Mouse (Mus musculus) MEL (cell line): Measurements from ENCODE around the gene Dgkb. TPM values are rescaled to one million over a fixed set of nuclear protein-coding genes. Genes with fewer than 3 reads are reported as not detected.

Experiments used
- DNase-seq: peaks from one replicate; pipeline ENCODE4 v3.0.0; 2011; ENCODE audit warnings: low read depth, low spot score
- H3K27ac ChIP-seq: 2 replicates; pipeline ENCODE4 v1.5.1; 2012; ENCODE audit warnings: low read depth, mild to moderate bottlenecking, control low read depth, low read length, moderate library complexity; ENCODE audit not compliant: control insufficient read depth
- H3K27me3 ChIP-seq, 2 experiments: fragments of 150-350 bp in 1 of 2; sonication (generic) in 1 of 2; 2 replicates each; pipeline ENCODE4 v1.6.1; 2012; ENCODE audit warnings: low read length in 2 of 2, mild to moderate bottlenecking in 2 of 2, improper control_type of control experiment in 1 of 2, moderate library complexity in 1 of 2; ENCODE audit not compliant: insufficient read depth in 2 of 2, control insufficient read depth in 1 of 2
- H3K36me3 ChIP-seq, 2 experiments: 2 replicates each; pipeline ENCODE4 v1.6.1; 2012 to 2014; ENCODE audit warnings: low read length in 2 of 2, improper control_type of control experiment in 1 of 2, inconsistent platforms in 1 of 2, mild to moderate bottlenecking in 1 of 2; ENCODE audit not compliant: insufficient read depth in 2 of 2, control insufficient read depth in 1 of 2
- H3K4me1 ChIP-seq, 2 experiments: fragments of 150-350 bp in 1 of 2; sonication (generic) in 1 of 2; 2 replicates each; pipeline ENCODE4 v1.6.1; 2012; ENCODE audit warnings: low read length in 2 of 2, improper control_type of control experiment in 1 of 2, mild to moderate bottlenecking in 1 of 2; ENCODE audit not compliant: insufficient read depth in 2 of 2, control insufficient read depth in 1 of 2
- H3K4me3 ChIP-seq, 2 experiments: fragments of 150-350 bp in 1 of 2; sonication (generic) in 1 of 2; 2 replicates each; pipeline ENCODE4 v1.5.1; 2012; ENCODE audit warnings: low read depth in 2 of 2, low read length in 2 of 2, mild to moderate bottlenecking in 2 of 2, moderate library complexity in 2 of 2, control low read depth in 1 of 2, improper control_type of control experiment in 1 of 2; ENCODE audit not compliant: control insufficient read depth in 1 of 2, insufficient read depth in 1 of 2
- H3K79me2 ChIP-seq: 2 replicates; pipeline ENCODE4 v1.6.1; 2012; ENCODE audit warnings: mild to moderate bottlenecking, low read length, moderate library complexity; ENCODE audit not compliant: control insufficient read depth, poor library complexity, insufficient read depth
- H3K9ac ChIP-seq: 2 replicates; pipeline ENCODE4 v1.6.1; 2012; ENCODE audit warnings: low read depth, mild to moderate bottlenecking, control low read depth, low read length, moderate library complexity; ENCODE audit not compliant: control insufficient read depth, poor library complexity, severe bottlenecking
- H3K9me3 ChIP-seq: fragments of 150-350 bp; sonication (generic); replicated peaks from 2 replicates; pipeline ENCODE4 v1.6.1; 2012; ENCODE audit warnings: mild to moderate bottlenecking, low read length, improper control_type of control experiment, moderate library complexity; ENCODE audit not compliant: insufficient read depth
- BHLHE40 ChIP-seq: IDR thresholded peaks from 2 replicates; pipeline ENCODE4 v1.6.1; 2012; ENCODE audit warnings: low read depth, mild to moderate bottlenecking, inconsistent platforms, low read length, improper control_type of control experiment, borderline replicate concordance
- E2F4 ChIP-seq: IDR thresholded peaks from 2 replicates; pipeline ENCODE4 v1.6.1; 2011; ENCODE audit warnings: low read depth, low read length, improper control_type of control experiment, borderline replicate concordance
- ELF1 ChIP-seq: IDR thresholded peaks from 2 replicates; pipeline ENCODE4 v1.6.1; 2014; ENCODE audit warnings: low read depth, mild to moderate bottlenecking, inconsistent platforms, low read length, improper control_type of control experiment, moderate library complexity
- GABPA ChIP-seq: IDR thresholded peaks from 2 replicates; pipeline ENCODE4 v1.6.1; 2012; ENCODE audit warnings: low read depth, mild to moderate bottlenecking, inconsistent platforms, low read length, improper control_type of control experiment, moderate library complexity
- HCFC1 ChIP-seq: IDR thresholded peaks from 2 replicates; pipeline ENCODE4 v1.6.1; 2012; ENCODE audit warnings: low read depth, mild to moderate bottlenecking, inconsistent platforms, low read length, improper control_type of control experiment, moderate library complexity
- JUND ChIP-seq: IDR thresholded peaks from 2 replicates; pipeline ENCODE4 v1.6.1; 2011; ENCODE audit warnings: low read depth, mild to moderate bottlenecking, improper control_type of control experiment, low read length
- MYC ChIP-seq: IDR thresholded peaks from 2 replicates; pipeline ENCODE4 v1.6.1; 2011; ENCODE audit warnings: low read depth, mild to moderate bottlenecking, low read length, improper control_type of control experiment, moderate library complexity
- NRF1 ChIP-seq: IDR thresholded peaks from 2 replicates; pipeline ENCODE4 v1.6.1; 2014; ENCODE audit warnings: low read depth, mild to moderate bottlenecking, inconsistent platforms, low read length, improper control_type of control experiment, moderate library complexity; ENCODE audit not compliant: poor library complexity, insufficient read depth, severe bottlenecking
- POLR2A ChIP-seq, 2 experiments: IDR thresholded peaks; 2 replicates each; pipeline ENCODE4 v1.6.1; 2011 to 2012; ENCODE audit warnings: low read length in 2 of 2, mild to moderate bottlenecking in 2 of 2, control low read depth in 1 of 2, improper control_type of control experiment in 1 of 2, low read depth in 1 of 2, moderate library complexity in 1 of 2; ENCODE audit not compliant: control insufficient read depth in 1 of 2, insufficient read depth in 1 of 2, poor library complexity in 1 of 2
- POLR2AphosphoS2 ChIP-seq: IDR thresholded peaks from 2 replicates; pipeline ENCODE4 v1.6.1; 2011; ENCODE audit warnings: low read length, improper control_type of control experiment
- POLR2AphosphoS5 ChIP-seq: IDR thresholded peaks from 2 replicates; pipeline ENCODE4 v1.6.1; 2012; ENCODE audit warnings: low read depth, borderline replicate concordance, mild to moderate bottlenecking, inconsistent platforms, low read length, moderate library complexity, mixed read lengths
- RAD21 ChIP-seq: IDR thresholded peaks from 2 replicates; pipeline ENCODE4 v1.6.1; 2011; ENCODE audit warnings: mild to moderate bottlenecking, low read depth, low read length, improper control_type of control experiment
- RCOR1 ChIP-seq: IDR thresholded peaks from 2 replicates; pipeline ENCODE4 v1.6.1; 2012; ENCODE audit warnings: low read depth, mild to moderate bottlenecking, inconsistent platforms, low read length, improper control_type of control experiment
- SIN3A ChIP-seq: IDR thresholded peaks from 2 replicates; pipeline ENCODE4 v1.6.1; 2012; ENCODE audit warnings: low read length, improper control_type of control experiment, inconsistent platforms
- TAL1 ChIP-seq: IDR thresholded peaks from 2 replicates; pipeline ENCODE4 v1.6.1; 2012; ENCODE audit warnings: mild to moderate bottlenecking, inconsistent platforms, low read length, moderate library complexity, mixed read lengths
- TBP ChIP-seq: IDR thresholded peaks from 2 replicates; pipeline ENCODE4 v1.8.0; 2011; ENCODE audit warnings: low read depth, low read length, improper control_type of control experiment
- UBTF ChIP-seq: IDR thresholded peaks from 2 replicates; pipeline ENCODE4 v1.6.1; 2012; ENCODE audit warnings: low read depth, mild to moderate bottlenecking, inconsistent platforms, low read length, improper control_type of control experiment, moderate library complexity, borderline replicate concordance; ENCODE audit not compliant: insufficient read depth
- USF2 ChIP-seq, 2 experiments: IDR thresholded peaks; 2 replicates each; pipeline ENCODE4 v1.6.1; 2011 to 2012; ENCODE audit warnings: improper control_type of control experiment in 2 of 2, low read length in 2 of 2, borderline replicate concordance in 1 of 2, inconsistent platforms in 1 of 2, low read depth in 1 of 2, mild to moderate bottlenecking in 1 of 2; ENCODE audit not compliant: insufficient read depth in 1 of 2
- ZC3H11A ChIP-seq: IDR thresholded peaks from 2 replicates; pipeline ENCODE4 v1.6.1; 2012; ENCODE audit warnings: low read depth, mild to moderate bottlenecking, inconsistent platforms, low read length, improper control_type of control experiment
- ZNF384 ChIP-seq: IDR thresholded peaks from 2 replicates; pipeline ENCODE4 v1.6.1; 2012; ENCODE audit warnings: low read depth, mild to moderate bottlenecking, inconsistent platforms, low read length, improper control_type of control experiment
- polyA plus RNA-seq, 2 experiments: library from polyadenylated mRNA; stranded (reverse) in 1 of 2; unstranded in 1 of 2; fragments of >175 nt in 1 of 2; fragments of >200 nt in 1 of 2; gene quantifications; 2 replicates each; pipeline versions ENCODE4 v1.2.1 to v1.2.4; 2012; ENCODE audit warnings: low replicate concordance in 2 of 2, low read depth in 1 of 2; ENCODE audit not compliant: insufficient read length in 2 of 2, insufficient read depth in 1 of 2, missing spikeins in 1 of 2
- total RNA-seq: library from RNA; depleted of rRNA; stranded (reverse); fragments of 300-350 nt; gene quantifications from 2 replicates; pipeline ENCODE4 v1.2.3, GENCODE M21; 2012

Dgkb gene
- total and polyA plus RNA-seq, 3 experiments: not detected

GRCm38 (mm10) chr12:37821052-37821810, 3.7 kb downstream of the Dgkb start:
- Histone ChIP-seq H3K27me3 (no peaks in the 10 kb centered on the region), H3K27ac (no peak overlapping the region), H3K4me1 (no peaks in the 10 kb centered on the region), H3K36me3 (no peaks in the 10 kb centered on the region), H3K4me3 (no peak overlapping the region), H3K9ac (no peak overlapping the region), H3K9me3 (no peaks in the 10 kb centered on the region), H3K79me2 (no peaks in the 10 kb centered on the region)
- DNase-seq: no peak
- TF ChIP-seq SIN3A: no peak
- no peak for TF ChIP-seq RAD21
- no peak for TF ChIP-seq JUND
- no peak for TF ChIP-seq GABPA
- no peak for TF ChIP-seq BHLHE40
- TF ChIP-seq POLR2AphosphoS5: no peak
- no peak for TF ChIP-seq TBP
- TF ChIP-seq TAL1: no peak
- no peak for TF ChIP-seq MYC
- TF ChIP-seq NRF1: no peak
- no peak for TF ChIP-seq HCFC1
- no peak for TF ChIP-seq POLR2A (IDR thresholded peaks at IDR 0.05; ENCODE audit: control insufficient read depth in 1 of 2, insufficient read depth in 1 of 2, low read depth in 1 of 2, low read length in 2 of 2, poor library complexity in 1 of 2)

GRCm38 (mm10) chr12:37880042-37881017, 62.8 kb downstream of the Dgkb start:
- no peak for DNase-seq
- no peak for TF ChIP-seq UBTF
- no peak for TF ChIP-seq USF2 (IDR thresholded peaks at IDR 0.05; ENCODE audit: borderline replicate concordance in 1 of 2, insufficient read depth in 1 of 2, low read depth in 1 of 2, low read length in 2 of 2)
- TF ChIP-seq RAD21: no peak
- no peak for TF ChIP-seq POLR2AphosphoS2
- TF ChIP-seq E2F4: no peak
- TF ChIP-seq SIN3A: no peak
- TF ChIP-seq ZC3H11A: no peak
- no peak for TF ChIP-seq MYC
- TF ChIP-seq ELF1: no peak
- TF ChIP-seq ZNF384: no peak
- TF ChIP-seq RCOR1: no peak
- TF ChIP-seq GABPA: no peak
- Histone ChIP-seq H3K4me1 (no peaks in the 10 kb centered on the region), H3K79me2 (no peaks in the 10 kb centered on the region), H3K9me3 (no peaks in the 10 kb centered on the region), H3K4me3 (no peak overlapping the region), H3K27ac (no peak overlapping the region), H3K9ac (no peak overlapping the region), H3K36me3 (no peaks in the 10 kb centered on the region), H3K27me3 (no peaks in the 10 kb centered on the region; a peak in 1 of 4 replicates)
